Mouse (Mus musculus): ENCODE results near the gene F3. TPM values are rescaled to one million over a fixed set of nuclear protein-coding genes. Genes with fewer than 3 reads are reported as not detected.
A peak's percentile ranks its signal among the peaks of the same experiment; 100 is the strongest.

F3 gene
- 10 to 100 TPM; 47.2 to 47.3 TPM for total RNA-seq (2021)
- long read RNA-seq, experiment 1, transcript F3-201 (6 exons, 1,872 nt), result major isoform, 64 of 71 reads
- long read RNA-seq, experiment 1, partial matches to known transcripts, result 2 of 71 reads
- long read RNA-seq, experiment 1, other reads (novel, unspliced or antisense), result 5 of 71 reads
- long read RNA-seq, experiment 2, transcript F3-201 (6 exons, 1,872 nt), result major isoform, 95 of 101 reads
- long read RNA-seq, experiment 2, partial matches to known transcripts, result 3 of 101 reads
- long read RNA-seq, experiment 2, other reads (novel, unspliced or antisense), result 3 of 101 reads

- peak; percentile 70 to 81 for DNase-seq (ENCODE audit: low spot score in 2 of 2)
Observed at GRCm38 (mm10) chr3:121722971-121723844, at the start of gene F3. TSS of gene F3 (plus strand) at chr3:121723537.

DNA sequence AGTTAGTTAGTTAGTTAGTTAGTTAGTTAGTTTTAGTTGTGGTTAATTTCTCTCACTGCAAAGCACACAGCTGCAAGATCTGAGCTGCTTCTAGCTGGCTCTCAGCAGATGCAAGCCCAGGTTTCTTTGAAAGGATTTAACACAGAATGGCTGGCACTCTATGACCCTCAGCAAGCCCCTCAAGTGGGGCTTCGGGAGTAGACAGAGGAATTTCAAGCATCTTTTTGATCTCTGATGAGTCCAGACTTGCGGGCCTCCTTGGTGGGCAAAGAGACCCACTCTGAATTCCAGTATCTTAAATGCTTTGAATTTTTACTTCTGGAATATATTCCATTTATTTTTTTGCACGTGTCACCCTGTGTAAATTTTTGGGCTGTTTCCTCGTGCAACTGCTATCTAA, 44.4 kb upstream of the F3 start:
- DNase-seq (ENCODE audit: low spot score in 2 of 2), result no peak

GRCm38 (mm10) chr3:121679443-121679842, 43.9 kb upstream of the F3 start:
- DNase-seq (ENCODE audit: low spot score in 2 of 2), result no peak

- no peak for DNase-seq (ENCODE audit: low spot score in 2 of 2)
Observed at GRCm38 (mm10) chr3:121680187-121680586, 43.1 kb upstream of the F3 start.

- DNase-seq (ENCODE audit: low spot score in 2 of 2), result no peak
Observed at GRCm38 (mm10) chr3:121682439-121683411, 40.6 kb upstream of the F3 start.

DNA sequence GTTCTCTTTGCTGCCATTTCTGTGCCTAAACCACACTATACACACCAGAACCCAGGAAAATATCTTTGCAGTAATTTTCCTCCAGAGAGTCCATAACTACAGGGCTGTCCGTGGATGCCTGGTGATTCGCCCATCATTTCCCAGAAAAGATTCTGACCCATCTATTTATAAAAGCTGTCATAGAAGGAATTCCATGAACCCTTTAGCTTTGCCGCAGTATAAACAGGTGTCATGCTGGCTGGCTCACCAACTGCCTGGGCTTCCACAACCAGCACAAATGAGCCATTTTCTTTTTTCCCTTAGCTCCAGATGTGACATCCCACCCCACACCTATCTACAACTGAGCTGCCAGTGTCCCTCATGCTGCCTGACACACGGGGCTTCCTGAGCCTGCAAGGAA, 38.8 kb upstream of the F3 start:
- no peak for DNase-seq (ENCODE audit: low spot score in 2 of 2)

DNA sequence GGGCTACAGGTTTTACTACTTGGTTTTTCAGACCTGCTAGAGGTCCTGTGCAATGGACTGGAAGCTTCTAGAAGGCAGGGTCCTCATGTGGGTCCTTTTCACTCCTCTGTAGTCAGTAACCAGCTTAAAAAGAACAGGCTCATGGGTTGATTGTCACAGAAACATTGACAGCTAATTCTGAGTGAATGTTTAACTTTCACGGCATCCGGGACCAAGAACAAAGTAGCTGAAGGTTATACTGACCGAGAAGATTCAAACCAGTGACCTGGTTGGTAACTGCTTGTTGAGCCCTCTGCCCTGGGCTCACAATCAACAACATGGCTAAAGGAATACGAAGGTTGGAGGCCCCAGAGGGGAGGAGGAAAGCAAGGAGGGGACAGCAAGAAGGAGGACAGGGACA, 38.4 kb upstream of the F3 start:
- DNase-seq (ENCODE audit: low spot score in 2 of 2), result no peak

- no peak for DNase-seq (ENCODE audit: low spot score in 2 of 2)
Observed at GRCm38 (mm10) chr3:121685985-121686384, 37.4 kb upstream of the F3 start.

DNA sequence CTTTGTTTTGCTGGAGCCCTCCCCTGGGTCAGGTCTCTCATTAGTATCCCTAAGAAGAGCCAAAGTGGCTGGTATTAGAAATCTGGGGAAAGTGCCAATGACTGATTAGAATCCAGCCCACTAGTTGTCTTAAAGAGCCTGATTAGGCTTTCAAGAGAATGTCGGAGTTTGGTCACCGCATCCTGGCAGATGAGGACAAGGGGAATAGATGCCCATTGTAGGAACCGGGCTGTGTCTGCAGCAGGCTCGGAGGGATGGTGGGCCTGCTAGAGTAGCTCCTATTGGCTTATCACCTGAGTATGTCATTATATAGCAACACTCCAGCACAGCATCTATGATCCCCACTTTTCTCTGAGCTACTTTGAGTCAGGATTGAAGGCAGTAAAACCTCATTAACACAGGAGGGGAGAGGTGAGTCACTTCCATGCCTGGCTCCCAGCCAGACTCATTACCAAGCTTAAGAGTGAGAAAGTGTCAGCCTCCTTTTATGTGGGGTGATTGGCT, 36.9 kb upstream of the F3 start:
- DNase-seq (ENCODE audit: low spot score in 2 of 2), result peak; percentile 33 to 70

- DNase-seq (ENCODE audit: low spot score in 2 of 2), result no peak
Observed at GRCm38 (mm10) chr3:121687741-121688140, 35.6 kb upstream of the F3 start.

- DNase-seq (ENCODE audit: low spot score in 2 of 2), result no peak
Observed at GRCm38 (mm10) chr3:121689029-121689428, 34.3 kb upstream of the F3 start.

DNA sequence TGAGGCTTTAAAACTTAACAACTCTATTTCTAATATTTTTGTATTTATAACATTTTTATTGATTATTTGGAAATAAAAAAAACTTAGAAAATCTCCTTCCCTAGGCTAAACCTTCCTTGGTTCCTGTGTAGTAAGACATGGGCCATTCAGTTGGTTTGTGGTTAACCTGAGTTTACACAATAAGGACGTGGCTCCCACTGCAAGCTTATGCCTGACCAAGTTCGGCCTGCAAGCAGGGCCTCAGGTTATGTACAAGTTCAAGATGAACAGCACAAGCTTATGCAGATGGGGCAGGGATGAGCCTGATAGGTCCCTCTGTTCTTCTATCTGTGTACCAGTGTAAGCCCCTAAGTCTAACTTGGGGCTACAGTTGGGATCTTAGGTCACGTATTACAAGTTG, 33.6 kb upstream of the F3 start:
- no peak for DNase-seq (ENCODE audit: low spot score in 2 of 2)

DNA sequence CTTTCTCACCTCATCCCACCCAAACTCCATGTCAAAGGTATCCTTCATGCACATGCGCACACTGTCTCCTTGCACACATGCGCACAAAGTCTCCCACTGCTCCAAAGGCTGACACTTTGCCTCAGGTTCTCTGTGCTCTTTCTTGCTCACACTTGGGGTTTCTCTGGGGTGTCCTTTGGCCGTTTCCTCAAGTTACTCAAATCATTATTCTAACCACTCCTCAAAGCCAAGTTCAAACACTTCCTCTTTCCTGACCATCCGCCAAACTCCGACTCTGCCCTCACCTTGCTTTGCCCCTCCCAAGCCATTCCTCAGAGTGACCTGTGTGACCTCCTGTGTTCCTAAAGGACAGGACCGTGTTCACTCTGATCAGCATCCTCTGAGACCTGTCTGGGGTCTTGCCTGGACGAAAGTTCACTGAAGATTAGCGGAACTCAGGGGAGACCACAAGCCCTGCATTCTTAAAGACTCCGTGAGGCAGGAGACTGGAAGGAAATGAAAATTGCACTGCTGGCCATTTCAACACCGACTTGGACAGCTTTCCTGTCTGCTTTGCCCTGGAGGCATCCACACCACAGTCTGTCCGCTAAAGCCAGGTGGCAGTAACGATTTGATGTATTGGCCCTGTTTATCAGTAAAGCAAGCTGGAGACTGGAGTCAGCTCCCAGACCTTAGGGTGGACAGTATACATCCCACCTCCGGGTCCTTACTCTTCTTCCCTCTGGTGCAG, 30.2 kb upstream of the F3 start:
- no peak for DNase-seq (ENCODE audit: low spot score in 2 of 2)

DNA sequence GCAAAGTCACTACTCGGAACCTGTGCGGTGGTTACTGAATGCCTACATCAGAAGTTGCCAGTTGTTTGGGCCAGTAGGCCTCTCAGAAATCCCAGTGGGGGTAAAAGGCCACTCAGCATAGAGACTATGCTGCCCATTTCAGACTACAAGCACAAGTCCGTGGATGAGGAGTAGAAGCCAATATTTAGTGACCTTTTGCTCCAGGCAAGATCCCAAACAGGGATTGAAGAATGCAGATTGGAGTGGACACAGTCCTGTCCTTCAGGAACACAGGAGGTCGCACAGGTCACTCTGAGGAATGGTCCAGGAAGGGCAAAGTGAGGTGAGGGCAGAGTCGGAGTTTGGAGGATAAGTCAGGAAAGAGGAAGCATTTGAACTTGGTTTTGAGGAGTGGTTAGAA, 29.6 kb upstream of the F3 start:
- DNase-seq (ENCODE audit: low spot score in 2 of 2), result no peak

- DNase-seq (ENCODE audit: low spot score in 2 of 2), result no peak
Observed at GRCm38 (mm10) chr3:121697169-121697568, 26.2 kb upstream of the F3 start.

DNA sequence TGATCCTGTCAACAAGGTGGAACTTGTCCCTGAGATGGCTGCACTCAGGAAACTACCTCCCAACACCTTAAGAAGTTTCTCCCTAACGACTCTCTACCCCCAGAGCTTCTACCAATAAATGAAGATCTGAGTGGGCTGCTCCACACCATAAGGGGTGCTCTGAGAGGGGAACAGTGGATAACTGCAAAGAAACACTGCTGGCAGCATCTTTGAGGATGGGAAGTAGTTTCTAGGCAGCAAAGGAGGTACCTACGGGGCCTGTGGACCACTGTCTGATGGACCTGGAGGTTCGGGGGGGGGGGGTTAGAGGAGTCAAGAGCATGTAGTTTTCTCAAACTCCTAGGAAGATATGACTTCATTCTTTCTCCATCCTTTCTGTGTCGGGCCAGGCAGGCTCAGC, 23.9 kb upstream of the F3 start:
- DNase-seq (ENCODE audit: low spot score in 2 of 2), result no peak

- no peak for DNase-seq (ENCODE audit: low spot score in 2 of 2)
Observed at GRCm38 (mm10) chr3:121699849-121700248, 23.5 kb upstream of the F3 start.

GRCm38 (mm10) chr3:121700364-121700952, 22.9 kb upstream of the F3 start:
- peak; percentile 75 to 78 for DNase-seq (ENCODE audit: low spot score in 2 of 2)

- DNase-seq (ENCODE audit: low spot score in 2 of 2), result no peak
Observed at GRCm38 (mm10) chr3:121703155-121703879, 20.0 kb upstream of the F3 start.
